Mouse (Mus musculus) lung, postnatal 0 days (tissue): ENCODE results near the gene Nsd2. TPM values are rescaled to one million over a fixed set of nuclear protein-coding genes. Genes with fewer than 3 reads are reported as not detected.

ENCODE experiments used
- ATAC-seq: fragments of 200-750 bp; cut with Nextera tagmentation; 2 replicates; pipeline ENCODE4 v1.8.0; 2017; ENCODE audit warnings: moderate library complexity
- DNase-seq: peaks from one replicate; pipeline ENCODE4 v3.0.0-alpha.2; 2016; ENCODE audit warnings: low spot score
- H3K27ac ChIP-seq: fragments of 300-500 bp; sonication (generic); 2 replicates; pipeline ENCODE4 v1.5.1; 2014; ENCODE audit warnings: antibody characterized with exemption, mild to moderate bottlenecking, low read length, mixed read lengths
- H3K27me3 ChIP-seq: fragments of 300-500 bp; sonication (generic); replicated peaks from 2 replicates; pipeline ENCODE4 v1.6.1; 2014; ENCODE audit warnings: low read length, mixed read lengths; ENCODE audit not compliant: insufficient read depth
- H3K36me3 ChIP-seq: fragments of 300-500 bp; sonication (generic); 2 replicates; pipeline ENCODE4 v1.6.1; 2014; ENCODE audit warnings: low read length, mixed read lengths; ENCODE audit not compliant: insufficient read depth
- H3K4me1 ChIP-seq: fragments of 300-500 bp; sonication (generic); 2 replicates; pipeline ENCODE4 v1.6.1; 2014; ENCODE audit warnings: antibody characterized with exemption, low read depth, low read length, mixed read lengths; ENCODE audit not compliant: insufficient read depth
- H3K4me2 ChIP-seq: fragments of 300-500 bp; sonication (generic); replicated peaks from 2 replicates; pipeline ENCODE4 v1.6.1; 2014; ENCODE audit warnings: low read depth, mild to moderate bottlenecking, low read length, moderate library complexity, mixed read lengths
- H3K4me3 ChIP-seq: fragments of 300-500 bp; sonication (generic); 2 replicates; pipeline ENCODE4 v1.5.1; 2014; ENCODE audit warnings: low read depth, low read length
- H3K9ac ChIP-seq: fragments of 300-500 bp; sonication (generic); replicated peaks from 2 replicates; pipeline ENCODE4 v1.6.1; 2014; ENCODE audit warnings: low read depth, mild to moderate bottlenecking
- H3K9me3 ChIP-seq: fragments of 300-500 bp; sonication (generic); 2 replicates; pipeline ENCODE4 v1.6.1; 2016; ENCODE audit warnings: low read length, mixed read lengths
- CTCF ChIP-seq: IDR thresholded peaks from 2 replicates; pipeline ENCODE4 v1.5.1; 2016; ENCODE audit warnings: antibody characterized with exemption, mild to moderate bottlenecking
- EP300 ChIP-seq: IDR thresholded peaks from 2 replicates; pipeline ENCODE4 v1.6.1; 2016; ENCODE audit warnings: antibody characterized with exemption, mild to moderate bottlenecking, control low read depth
- WGBS: fragments of 180-500 bp; shearing (Covaris S2); extraction: QIAGEN DNeasy Blood & Tissue Kit; methylation state at CpG from one replicate; pipeline ENCODE4 v1.1.7; 2014; 5-methylcytosine and 5-hydroxymethylcytosine counted together
- polyA plus RNA-seq: library from polyadenylated mRNA; unstranded; fragments of >200 nt; fragmentation: Nextera tagmentation; extraction: Ambion mirVana; gene quantifications from 2 replicates; pipeline ENCODE4 v1.2.1, GENCODE M21; 2015

The Nsd2 gene
- polyA plus RNA-seq, 1 experiment from 2014 or later: 13.5 TPM

GRCm38 (mm10) chr5:33919466-33919865 lies 98.9 kb downstream of the Nsd2 start:
- no peaks in the 10 kb centered on the region for H3K27me3 ChIP-seq
- no peak overlapping the region for H3K27ac ChIP-seq
- H3K4me3 ChIP-seq: no peak overlapping the region
- H3K4me2 ChIP-seq: no peak overlapping the region
- TF ChIP-seq CTCF: no peak
- TF ChIP-seq EP300: no peak
- no peak for DNase-seq
- no peaks in the 10 kb centered on the region for H3K9me3 ChIP-seq
- H3K36me3 ChIP-seq: peaks cover 34% of the 10 kb centered on the region
- H3K4me1 ChIP-seq: no peaks in the 10 kb centered on the region
- no peak for ATAC-seq
- WGBS: 90% methylated on average over 1 of the region's 1 CpGs
- no peak overlapping the region for H3K9ac ChIP-seq

DNA sequence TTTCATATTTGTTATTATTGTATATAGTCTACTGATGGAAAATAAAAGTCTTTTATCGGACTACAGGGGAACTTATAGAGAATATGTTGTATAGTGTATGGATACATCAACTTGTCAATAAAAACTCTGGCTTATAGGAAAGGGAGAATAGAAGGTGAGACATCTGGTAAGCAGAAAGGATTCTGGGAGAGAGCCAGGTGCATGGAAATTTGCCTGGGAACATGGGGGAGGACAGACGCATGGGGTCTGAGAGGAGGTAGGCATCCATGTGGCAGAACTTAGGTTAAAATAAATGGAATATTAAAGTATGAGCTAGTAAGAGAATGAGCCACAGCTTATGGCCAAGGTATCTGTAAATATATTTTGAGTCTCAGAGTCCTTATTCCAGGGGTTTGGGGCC lies 99.5 kb downstream of the Nsd2 start:
- Histone ChIP-seq H3K9ac (no peak overlapping the region), H3K9me3 (no peaks in the 10 kb centered on the region), H3K36me3 (peaks cover 34% of the 10 kb centered on the region), H3K4me1 (no peaks in the 10 kb centered on the region), H3K27me3 (no peaks in the 10 kb centered on the region), H3K4me2 (no peak overlapping the region), H3K27ac (no peak overlapping the region), H3K4me3 (no peak overlapping the region)
- no peak for ATAC-seq
- TF ChIP-seq CTCF: no peak
- no peak for DNase-seq
- 92% methylated on average over 2 of the region's 2 CpGs for WGBS

DNA sequence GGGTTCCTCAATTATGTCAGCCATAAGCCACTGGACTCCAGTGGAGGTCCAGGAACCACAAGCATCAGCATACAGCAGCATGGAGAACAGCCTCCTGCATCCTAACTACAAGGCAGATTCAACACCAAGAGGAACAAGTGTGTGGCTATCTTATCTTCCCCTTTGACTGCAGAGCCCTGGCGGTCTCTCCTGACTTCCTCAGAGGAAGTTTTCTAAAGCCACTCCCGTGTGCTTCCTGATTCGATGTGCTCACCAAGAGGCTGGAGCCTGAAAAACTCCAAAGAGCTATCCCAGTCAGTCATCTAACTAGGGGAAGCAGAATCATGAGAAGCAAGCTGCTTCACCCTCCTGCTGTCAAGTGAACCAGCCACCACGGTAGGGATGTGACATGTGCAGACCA lies 100.4 kb downstream of the Nsd2 start:
- 64% methylated on average over 4 of the region's 4 CpGs for WGBS
- H3K27me3 ChIP-seq: no peaks in the 10 kb centered on the region
- DNase-seq (no peak), ATAC-seq (no peak)
- H3K27ac ChIP-seq: no peak overlapping the region
- H3K9ac ChIP-seq: no peak overlapping the region
- no peaks in the 10 kb centered on the region for H3K4me1 ChIP-seq
- no peaks in the 10 kb centered on the region for H3K9me3 ChIP-seq
- no peak overlapping the region for H3K4me2 ChIP-seq
- H3K36me3 ChIP-seq: peaks cover 30% of the 10 kb centered on the region
- TF ChIP-seq EP300 (no peak), CTCF (no peak)
- no peak overlapping the region for H3K4me3 ChIP-seq

DNA sequence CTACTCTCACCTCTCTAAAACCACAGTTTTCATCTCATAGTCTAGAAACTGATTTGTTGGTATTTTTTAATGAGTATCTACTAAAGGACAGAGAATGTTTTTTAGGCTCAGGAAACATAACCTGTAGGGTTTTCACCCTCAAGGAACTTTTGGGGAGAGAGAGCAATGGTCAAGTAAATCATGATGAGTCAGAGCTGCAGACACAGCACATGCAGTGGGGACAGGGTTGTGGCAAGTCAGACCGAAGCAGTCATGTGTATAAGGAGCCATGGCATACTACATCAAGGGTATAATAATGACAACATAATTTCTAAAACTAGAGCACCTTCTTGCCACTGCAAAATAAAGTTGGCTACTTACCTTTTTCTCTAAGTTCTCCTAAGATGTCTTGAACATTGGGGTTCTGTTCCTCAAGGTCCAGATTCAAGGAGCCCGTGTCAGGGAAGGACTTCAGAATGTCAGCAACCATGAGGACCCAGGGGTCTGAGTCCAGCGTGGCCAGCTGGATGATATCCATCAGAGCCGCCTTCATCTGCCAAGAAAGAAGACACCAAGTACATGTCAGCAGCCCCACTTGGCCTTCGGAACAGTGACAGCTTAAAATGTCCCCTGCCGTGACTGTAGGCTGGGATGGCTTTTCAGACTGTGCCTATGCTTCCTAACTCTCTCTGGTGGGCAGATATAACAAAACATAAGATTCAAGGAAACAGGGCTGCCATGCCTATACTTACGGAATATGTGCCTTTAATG lies 101.1 kb downstream of the Nsd2 start:
- 73% methylated on average over 7 of the region's 7 CpGs for WGBS

GRCm38 (mm10) chr5:33922566-33922965 lies 102.0 kb downstream of the Nsd2 start:
- no peak overlapping the region for H3K4me3 ChIP-seq
- H3K27ac ChIP-seq: no peak overlapping the region
- no peaks in the 10 kb centered on the region for H3K4me1 ChIP-seq
- H3K36me3 ChIP-seq: peaks cover 22% of the 10 kb centered on the region
- no peak for DNase-seq
- 45% methylated on average over 2 of the region's 2 CpGs for WGBS
- no peaks in the 10 kb centered on the region for H3K27me3 ChIP-seq
- no peak overlapping the region for H3K4me2 ChIP-seq
- no peak for ATAC-seq
- H3K9ac ChIP-seq: no peak overlapping the region
- H3K9me3 ChIP-seq: no peaks in the 10 kb centered on the region
- no peak for TF ChIP-seq EP300
- TF ChIP-seq CTCF: no peak

More for the DNA sequence above, 101.1 kb downstream of the Nsd2 start:
- DNase-seq (no peak), ATAC-seq (no peak)
- no peaks in the 10 kb centered on the region for H3K9me3 ChIP-seq
- no peak overlapping the region for H3K27ac ChIP-seq
- H3K4me3 ChIP-seq: no peak overlapping the region
- peaks cover 23% of the 10 kb centered on the region for H3K36me3 ChIP-seq
- no peak overlapping the region for H3K4me2 ChIP-seq
- no peak for TF ChIP-seq EP300
- TF ChIP-seq CTCF: no peak
- H3K9ac ChIP-seq: no peak overlapping the region
- no peaks in the 10 kb centered on the region for H3K27me3 ChIP-seq
- H3K4me1 ChIP-seq: no peaks in the 10 kb centered on the region

DNA sequence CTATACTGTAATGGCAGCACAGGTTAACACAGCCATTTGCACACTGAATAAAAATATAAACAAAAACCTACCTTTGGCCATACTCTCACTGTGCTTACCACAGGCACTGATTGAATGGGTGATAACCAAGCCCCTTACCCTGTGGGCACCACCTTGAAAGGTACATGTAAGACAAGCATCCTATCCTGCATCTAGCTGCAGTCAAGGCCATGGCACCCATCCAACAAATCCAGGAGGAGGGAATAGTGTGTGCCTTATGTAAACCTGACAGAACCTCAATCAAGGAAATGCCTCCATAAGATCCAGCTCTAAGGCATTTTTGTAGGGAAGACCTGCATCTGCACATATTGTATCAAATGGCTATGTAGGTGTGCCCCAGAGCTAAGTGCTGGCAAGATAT lies 105.6 kb downstream of the Nsd2 start:
- no peak for TF ChIP-seq EP300
- TF ChIP-seq CTCF: no peak
- no peak for ATAC-seq
- Histone ChIP-seq H3K36me3 (peaks cover 2% of the 10 kb centered on the region; the same call in 1 of the 2 replicates), H3K4me2 (no peak overlapping the region), H3K9ac (no peak overlapping the region), H3K4me3 (no peak overlapping the region), H3K4me1 (no peaks in the 10 kb centered on the region), H3K9me3 (no peaks in the 10 kb centered on the region), H3K27ac (no peak overlapping the region), H3K27me3 (no peaks in the 10 kb centered on the region)
- no peak for DNase-seq

- Histone ChIP-seq H3K4me3 (no peak overlapping the region), H3K9me3 (no peaks in the 10 kb centered on the region), H3K9ac (no peak overlapping the region), H3K4me1 (peaks cover 15% of the 10 kb centered on the region; the same call in 1 of the 2 replicates), H3K36me3 (no peaks in the 10 kb centered on the region), H3K27ac (no peak overlapping the region), H3K4me2 (no peak overlapping the region), H3K27me3 (no peaks in the 10 kb centered on the region)
- 78% methylated on average over 2 of the region's 2 CpGs for WGBS
- no peak for ATAC-seq
- TF ChIP-seq CTCF: no peak
- no peak for TF ChIP-seq EP300
- no peak for DNase-seq
Observed at GRCm38 (mm10) chr5:33932413-33932812, 111.9 kb downstream of the Nsd2 start.
